Mouse (Mus musculus): ENCODE data around the gene Hmcn2.

DNA sequence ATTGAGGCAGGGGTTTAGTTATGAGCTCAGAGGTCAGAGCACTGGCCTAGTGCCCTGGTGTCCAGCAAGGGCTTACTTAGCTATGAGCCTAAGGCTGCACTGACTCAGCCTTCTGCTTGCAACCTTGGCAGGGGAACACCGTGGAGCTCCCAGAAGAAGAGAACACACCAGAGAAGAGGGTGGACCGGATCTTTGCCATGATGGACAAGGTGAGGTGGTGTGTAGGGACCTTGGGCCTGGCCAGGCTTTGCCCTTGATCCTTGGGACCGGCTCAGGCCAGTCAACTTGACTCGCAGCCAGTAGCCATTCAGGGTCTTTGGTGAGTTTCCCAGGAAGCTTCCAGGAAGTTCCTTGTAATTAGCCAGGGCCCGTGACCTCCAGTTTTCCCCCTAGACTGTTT is 29.7 kb upstream of the Hmcn2 start:
- TF ChIP-seq CTCF (IDR thresholded peaks at IDR 0.05; ENCODE audit: extremely low read depth, insufficient read depth, low read length) (no peak), POLR2A (IDR thresholded peaks at IDR 0.05; ENCODE audit: extremely low read depth, insufficient read depth, low read length) (no peak)
